Mouse (Mus musculus): Measurements from ENCODE around the gene Srrm3.

Srrm3 gene

GRCm38 (mm10) chr5:135806555-135807262, at the start of gene Srrm3:
TSS of gene Srrm3 (plus strand) at chr5:135806890.
- DNase-seq (ENCODE audit: low spot score in 2 of 2) = peak; percentile 80 to 95

GRCm38 (mm10) chr5:135761881-135762280, 44.8 kb upstream of the Srrm3 start:
- no peak for DNase-seq (ENCODE audit: low spot score in 2 of 2)

- DNase-seq (ENCODE audit: low spot score in 2 of 2) = peak; percentile 20 to 74
Measured at GRCm38 (mm10) chr5:135763526-135763925, 43.2 kb upstream of the Srrm3 start.

- no peak for DNase-seq (ENCODE audit: low spot score in 2 of 2)
Measured at GRCm38 (mm10) chr5:135764971-135765370, 41.7 kb upstream of the Srrm3 start.

GRCm38 (mm10) chr5:135772519-135772918, 34.2 kb upstream of the Srrm3 start:
- no peak for DNase-seq (ENCODE audit: low spot score in 2 of 2)

GRCm38 (mm10) chr5:135776546-135776945, 30.1 kb upstream of the Srrm3 start:
- no peak for DNase-seq (ENCODE audit: low spot score in 2 of 2)

- no peak for DNase-seq (ENCODE audit: low spot score in 2 of 2)
Measured at GRCm38 (mm10) chr5:135777796-135778470, 28.8 kb upstream of the Srrm3 start, which contains the start of gene Styxl1. TSS of gene Styxl1 (minus strand) at chr5:135778385.

- peak; percentile 99 for DNase-seq (ENCODE audit: low spot score in 2 of 2)
Measured at GRCm38 (mm10) chr5:135778471-135779445, 27.9 kb upstream of the Srrm3 start, which contains the start of gene Mdh2. TSS of gene Mdh2 (plus strand) at chr5:135778480.

- no peak for DNase-seq (ENCODE audit: low spot score in 2 of 2)
Measured at GRCm38 (mm10) chr5:135780331-135780730, 26.4 kb upstream of the Srrm3 start.

- no peak for DNase-seq (ENCODE audit: low spot score in 2 of 2)
Measured at GRCm38 (mm10) chr5:135782901-135783300, 23.8 kb upstream of the Srrm3 start.

- DNase-seq (ENCODE audit: low spot score in 2 of 2) = peak; percentile 51 to 84
Measured at GRCm38 (mm10) chr5:135793996-135794858, 12.5 kb upstream of the Srrm3 start.

- DNase-seq (ENCODE audit: low spot score in 2 of 2) = no peak
Measured at GRCm38 (mm10) chr5:135794859-135795181, 11.9 kb upstream of the Srrm3 start.

- no peak for DNase-seq (ENCODE audit: low spot score in 2 of 2)
Measured at GRCm38 (mm10) chr5:135799746-135800145, 6.9 kb upstream of the Srrm3 start.

- DNase-seq (ENCODE audit: low spot score in 2 of 2) = no peak
Measured at GRCm38 (mm10) chr5:135800927-135801326, 5.8 kb upstream of the Srrm3 start.

- no peak for DNase-seq (ENCODE audit: low spot score in 2 of 2)
Measured at GRCm38 (mm10) chr5:135802641-135803040, 4.0 kb upstream of the Srrm3 start.

GRCm38 (mm10) chr5:135803135-135803534, 3.6 kb upstream of the Srrm3 start:
- DNase-seq (ENCODE audit: low spot score in 2 of 2) = no peak

- DNase-seq (ENCODE audit: low spot score in 2 of 2) = no peak
Measured at GRCm38 (mm10) chr5:135803676-135804075, 3.0 kb upstream of the Srrm3 start.

GRCm38 (mm10) chr5:135804735-135805134, 2.0 kb upstream of the Srrm3 start:
- DNase-seq (ENCODE audit: low spot score in 2 of 2) = no peak

- no peak for DNase-seq (ENCODE audit: low spot score in 2 of 2)
Measured at GRCm38 (mm10) chr5:135807263-135807637, 560 bp downstream of the Srrm3 start.

GRCm38 (mm10) chr5:135812991-135813390, 6.3 kb downstream of the Srrm3 start:
- no peak for DNase-seq (ENCODE audit: low spot score in 2 of 2)

GRCm38 (mm10) chr5:135818491-135818890, 11.8 kb downstream of the Srrm3 start:
- DNase-seq (ENCODE audit: low spot score in 2 of 2) = no peak
